ENCODE assay signal across 8 mouse cellular contexts in the genomic region with DNA sequence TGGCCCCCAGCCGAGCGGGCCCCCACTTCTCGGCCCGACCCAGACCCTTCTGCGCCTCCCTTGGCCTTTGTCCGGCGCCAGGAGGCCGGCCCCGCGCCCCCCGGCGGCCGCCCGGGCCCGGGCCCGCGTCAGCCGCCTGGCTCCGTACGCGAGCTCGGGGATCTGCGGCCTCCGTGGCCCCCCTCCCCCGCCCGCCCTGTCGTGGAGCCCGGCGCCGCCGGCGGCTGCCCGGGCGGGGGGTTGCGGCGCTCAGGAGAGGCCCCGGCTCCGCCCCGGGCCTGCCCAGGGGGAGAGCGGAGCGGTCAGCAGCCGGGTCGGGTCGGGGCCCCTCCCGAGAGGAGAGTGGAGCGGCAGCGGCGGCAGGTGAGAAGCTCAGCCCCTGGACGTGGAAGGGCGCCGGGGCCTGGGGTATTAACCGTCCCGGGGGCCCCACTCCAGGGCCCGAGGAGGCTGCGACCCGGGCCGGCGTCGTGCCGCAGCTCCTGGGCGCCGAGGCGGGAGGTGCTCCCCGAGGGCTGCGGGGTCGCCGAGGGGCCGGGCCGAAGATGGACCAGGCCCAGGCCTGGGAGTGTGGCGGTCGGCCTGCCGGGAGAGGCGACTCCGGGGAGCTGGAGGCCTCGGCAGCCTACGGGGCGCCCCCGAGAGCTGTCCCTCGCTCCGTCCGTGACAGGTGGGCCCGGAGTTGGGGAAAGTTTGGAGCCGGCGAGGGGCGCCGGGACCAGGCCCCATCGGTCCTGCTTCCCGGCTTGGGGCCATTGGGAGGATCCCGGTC. TPM values are rescaled to one million over a fixed set of nuclear protein-coding genes. Genes with fewer than 3 reads are reported as not detected.
A peak's percentile ranks its signal among the peaks of the same experiment; 100 is the strongest.
DNase-seq lines count a peak whose midpoint lies in the region; ATAC-seq lines count a peak whose summit lies in the region.

No protein-coding gene starts in this region.

- DNase-seq in layer of hippocampus, adult 11-12 months (ENCODE audit: low spot score) = peak; percentile 32
- DNase-seq in layer of hippocampus, adult 9-10 months (ENCODE audit: low spot score) = no peak
- DNase-seq in heart, adult 9 months (ENCODE audit: low spot score in 2 of 2) = peak; percentile 37 to 54
- peak; percentile 38 for DNase-seq in kidney, adult 9 months
- DNase-seq in liver, embryonic 13.5 days = peak; percentile 51
- peak; percentile 77 for DNase-seq in neural tube, embryonic 10.5 days (ENCODE audit: extremely low spot score, low spot score)

- no peaks in the 10 kb centered on the region for H3K9me3 ChIP-seq in embryonic facial prominence, embryonic 13.5 days
- H3K9me3 ChIP-seq in liver, embryonic 13.5 days (replicated peaks) = no peaks in the 10 kb centered on the region
- H3K9me3 ChIP-seq in stomach, embryonic 15.5 days = no peaks in the 10 kb centered on the region

- peak overlapping the region; percentile 74 for H3K4me2 ChIP-seq in embryonic facial prominence, embryonic 13.5 days
- H3K4me2 ChIP-seq in liver, embryonic 13.5 days = peak overlapping the region; percentile 94
- H3K4me2 ChIP-seq in stomach, embryonic 15.5 days = peak overlapping the region; percentile 52

- peak overlapping the region; percentile 92 for H3K4me3 ChIP-seq in embryonic facial prominence, embryonic 13.5 days
- H3K4me3 ChIP-seq in liver, embryonic 13.5 days (replicated peaks) = peak overlapping the region; percentile 98
- peak overlapping the region; percentile 96 for H3K4me3 ChIP-seq in stomach, embryonic 15.5 days (replicated peaks)

- H3K27me3 ChIP-seq in embryonic facial prominence, embryonic 13.5 days = no peaks in the 10 kb centered on the region
- no peaks in the 10 kb centered on the region for H3K27me3 ChIP-seq in liver, embryonic 13.5 days
- H3K27me3 ChIP-seq in stomach, embryonic 15.5 days (replicated peaks) = no peaks in the 10 kb centered on the region

- peak; percentile 74 for ATAC-seq in embryonic facial prominence, embryonic 13.5 days (ENCODE audit: insufficient number of reproducible peaks, insufficient read depth, low FRiP score, low TSS enrichment, low read depth)
- peak; percentile 52 for ATAC-seq in liver, embryonic 13.5 days (ENCODE audit: low read depth)
- ATAC-seq in stomach, embryonic 15.5 days (ENCODE audit: insufficient read depth, low FRiP score, low read depth) = peak; percentile 27

- peaks cover 26% of the 10 kb centered on the region for H3K4me1 ChIP-seq in embryonic facial prominence, embryonic 13.5 days
- peaks cover 51% of the 10 kb centered on the region for H3K4me1 ChIP-seq in liver, embryonic 13.5 days (replicated peaks)
- H3K4me1 ChIP-seq in stomach, embryonic 15.5 days = peaks cover 6% of the 10 kb centered on the region

- peak overlapping the region; percentile 95 for H3K27ac ChIP-seq in embryonic facial prominence, embryonic 13.5 days
- peak overlapping the region; percentile 95 for H3K27ac ChIP-seq in liver, embryonic 13.5 days
- peak overlapping the region; percentile 98 for H3K27ac ChIP-seq in stomach, embryonic 15.5 days

- 3% methylated on average over 84 of the region's 89 CpGs for WGBS in embryonic facial prominence, embryonic 13.5 days
- WGBS in liver, embryonic 13.5 days (ENCODE audit: insufficient replicate concordance) = 4% methylated on average over 73 of the region's 89 CpGs
- 2% methylated on average over 71 of the region's 89 CpGs for WGBS in stomach, embryonic 15.5 days

- H3K9ac ChIP-seq in embryonic facial prominence, embryonic 13.5 days = peak overlapping the region; percentile 99
- peak overlapping the region; percentile 100 for H3K9ac ChIP-seq in liver, embryonic 13.5 days
- H3K9ac ChIP-seq in stomach, embryonic 15.5 days = peak overlapping the region; percentile 97

- peaks cover 42% of the 10 kb centered on the region for H3K36me3 ChIP-seq in embryonic facial prominence, embryonic 13.5 days
- H3K36me3 ChIP-seq in liver, embryonic 13.5 days = peaks cover 38% of the 10 kb centered on the region
- peaks cover 10% of the 10 kb centered on the region for H3K36me3 ChIP-seq in stomach, embryonic 15.5 days

RNA-seq across cellular contexts. Expression of a gene that starts 3.3 kb away (rescaled TPM):
- 23.9 and 26.7 TPM in 2 replicates for polyA plus RNA-seq in embryonic facial prominence, embryonic 13.5 days (2015; fragmentation: Nextera tagmentation; extraction: Ambion mirVana)
- 8.0 and 8.3 TPM in 2 replicates for polyA plus RNA-seq in liver, embryonic 13.5 days (2015; fragmentation: Nextera tagmentation; extraction: Ambion mirVana)
- polyA plus RNA-seq in stomach, embryonic 15.5 days (2015; fragmentation: Nextera tagmentation; extraction: Ambion mirVana) = 15.1 and 17.4 TPM in 2 replicates

RNA-seq across cellular contexts. Expression of a gene that starts 35.2 kb away (rescaled TPM):
- not detected in 2 replicates for polyA plus RNA-seq in embryonic facial prominence, embryonic 13.5 days (2015; fragmentation: Nextera tagmentation; extraction: Ambion mirVana)
- polyA plus RNA-seq in liver, embryonic 13.5 days (2015; fragmentation: Nextera tagmentation; extraction: Ambion mirVana) = not detected in 2 replicates
- not detected in 2 replicates for polyA plus RNA-seq in stomach, embryonic 15.5 days (2015; fragmentation: Nextera tagmentation; extraction: Ambion mirVana)

RNA-seq across cellular contexts. Expression of a gene that starts 55.6 kb away (rescaled TPM):
- polyA plus RNA-seq in embryonic facial prominence, embryonic 13.5 days (2015; fragmentation: Nextera tagmentation; extraction: Ambion mirVana) = 51.6 and 54.5 TPM in 2 replicates
- 23.7 and 28.4 TPM in 2 replicates for polyA plus RNA-seq in liver, embryonic 13.5 days (2015; fragmentation: Nextera tagmentation; extraction: Ambion mirVana)
- polyA plus RNA-seq in stomach, embryonic 15.5 days (2015; fragmentation: Nextera tagmentation; extraction: Ambion mirVana) = 36.1 and 40.1 TPM in 2 replicates
